Mouse (Mus musculus) spleen, adult 2 months (tissue): ENCODE results near the gene Bcl2l10.

Experiments used
- CTCF ChIP-seq: fragments of 200-500 bp; IDR thresholded peaks from 2 replicates; pipeline ENCODE4 v1.5.1; 2011; ENCODE audit warnings: mild to moderate bottlenecking, inconsistent platforms; ENCODE audit not compliant: insufficient read depth, insufficient read length, insufficient replicate concordance; ENCODE audit errors: extremely low read depth
- POLR2A ChIP-seq: fragments of 200-500 bp; IDR thresholded peaks from 2 replicates; pipeline ENCODE4 v1.6.1; 2011; ENCODE audit warnings: low read depth, low read length, inconsistent platforms

DNA sequence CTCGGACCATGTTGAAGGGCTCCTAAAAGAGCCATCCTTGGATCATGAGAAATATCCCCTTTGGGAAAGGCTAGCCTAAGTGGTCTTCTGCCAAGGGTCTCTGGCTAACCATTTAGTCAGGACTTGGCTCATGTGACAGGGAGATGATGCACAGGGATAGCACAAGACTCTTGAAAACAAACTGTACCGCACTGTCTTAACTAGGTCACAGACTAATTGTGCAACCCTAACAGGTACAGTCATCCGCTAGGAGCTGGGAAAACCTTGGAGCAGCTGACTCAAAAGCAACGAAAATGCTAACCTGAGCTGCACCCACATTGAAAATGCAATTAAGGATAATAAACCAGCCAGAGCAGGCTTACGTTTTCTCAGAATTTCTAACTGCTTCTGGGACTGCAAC is 18.6 kb downstream of the Bcl2l10 start:
- TF ChIP-seq CTCF: no peak
- no peak for TF ChIP-seq POLR2A
